Mouse (Mus musculus): Measurements from ENCODE around the gene Ticrr. TPM values are rescaled to one million over a fixed set of nuclear protein-coding genes. Genes with fewer than 3 reads are reported as not detected.

Ticrr gene
- polyA plus RNA-seq, 1 experiment from 2014 or later, result 7.7 TPM

Other genes with a start within 250 kb of the Ticrr start
- 37.9 and 39.6 TPM in 2 replicates for gene Polg, start 193.8 kb upstream of the Ticrr start, polyA plus RNA-seq (2016; fragmentation: Nextera tagmentation; extraction: Ambion mirVana)
- 0.14 TPM in 1 of 2 replicates, not detected in the other for gene Rhcg, start 42.5 kb upstream of the Ticrr start, polyA plus RNA-seq (2016; fragmentation: Nextera tagmentation; extraction: Ambion mirVana)
- gene Kif7, start 55.5 kb downstream of the Ticrr start, polyA plus RNA-seq (2016; fragmentation: Nextera tagmentation; extraction: Ambion mirVana), result 4.0 and 4.1 TPM in 2 replicates
- gene Plin1, start 72.7 kb downstream of the Ticrr start, polyA plus RNA-seq (2016; fragmentation: Nextera tagmentation; extraction: Ambion mirVana), result not detected in 2 replicates
- 7.5 and 7.7 TPM in 2 replicates for gene Pex11a, start 82.9 kb downstream of the Ticrr start, polyA plus RNA-seq (2016; fragmentation: Nextera tagmentation; extraction: Ambion mirVana)
- gene Wdr93, start 83.0 kb downstream of the Ticrr start, polyA plus RNA-seq (2016; fragmentation: Nextera tagmentation; extraction: Ambion mirVana), result 4.4 and 4.9 TPM in 2 replicates
- not detected in 2 replicates for gene Mesp1, start 133.6 kb downstream of the Ticrr start, polyA plus RNA-seq (2016; fragmentation: Nextera tagmentation; extraction: Ambion mirVana)
- 0.17 and 0.37 TPM in 2 replicates for gene Mesp2, start 150.5 kb downstream of the Ticrr start, polyA plus RNA-seq (2016; fragmentation: Nextera tagmentation; extraction: Ambion mirVana)
- 6.7 and 9.7 TPM in 2 replicates for gene Anpep, start 200.9 kb downstream of the Ticrr start, polyA plus RNA-seq (2016; fragmentation: Nextera tagmentation; extraction: Ambion mirVana)